Mouse (Mus musculus) spleen, postnatal 10 days (tissue): ENCODE data around the gene Thap7.
"Not testable (repeated sequence)": the region's sequence is repeated elsewhere in the genome, so short reads cannot be mapped to it uniquely, and the experiment has no call there.

Experiments used
- DNase-seq, 2 experiments: peaks; one replicate each; pipeline ENCODE4 v3.0.0; 2021 to 2022; ENCODE audit warnings: low spot score in 2 of 2

Gene Thap7

GRCm38 (mm10) chr16:17530640-17531288 is at the start of gene Thap7:
Gene Thap7, minus strand, starts transcription at chr16:17531136.
- DNase-seq, result peak; percentile 94 to 98

- no peak for DNase-seq
Observed at GRCm38 (mm10) chr16:17576825-17577215, 45.9 kb upstream of the Thap7 start.

GRCm38 (mm10) chr16:17575870-17576824 is 45.2 kb upstream of the Thap7 start:
- DNase-seq, result peak in 1 of 2 experiments; percentile 41

- no peak for DNase-seq
Observed at GRCm38 (mm10) chr16:17566186-17566585, 35.2 kb upstream of the Thap7 start.

- DNase-seq, result no peak
Observed at GRCm38 (mm10) chr16:17564771-17565170, 33.8 kb upstream of the Thap7 start.

GRCm38 (mm10) chr16:17564221-17564620 is 33.3 kb upstream of the Thap7 start:
- no peak for DNase-seq

- no peak for DNase-seq
Observed at GRCm38 (mm10) chr16:17563580-17563979, 32.6 kb upstream of the Thap7 start.

GRCm38 (mm10) chr16:17561751-17562208 is 30.8 kb upstream of the Thap7 start, which contains the start of gene P2rx6:
Gene P2rx6, plus strand, starts transcription at chr16:17561885.
- no peak for DNase-seq

GRCm38 (mm10) chr16:17561128-17561750 is 30.3 kb upstream of the Thap7 start, which contains the start of gene Lrrc74b:
Gene Lrrc74b, minus strand, starts transcription at chr16:17561247.
- DNase-seq, result no peak

GRCm38 (mm10) chr16:17559396-17560027 is 28.6 kb upstream of the Thap7 start:
- no peak for DNase-seq

- DNase-seq, result no peak
Observed at GRCm38 (mm10) chr16:17558811-17559210, 27.9 kb upstream of the Thap7 start.

- DNase-seq, result peak; percentile 62 to 77
Observed at GRCm38 (mm10) chr16:17557947-17558480, 27.1 kb upstream of the Thap7 start.

GRCm38 (mm10) chr16:17556907-17557306 is 26.0 kb upstream of the Thap7 start:
- no peak for DNase-seq

GRCm38 (mm10) chr16:17556180-17556579 is 25.2 kb upstream of the Thap7 start:
- no peak for DNase-seq

GRCm38 (mm10) chr16:17554702-17555101 is 23.8 kb upstream of the Thap7 start:
- DNase-seq, result not testable (repeated sequence)

- peak in 1 of 2 experiments; percentile 52 for DNase-seq
Observed at GRCm38 (mm10) chr16:17553910-17554685, 23.2 kb upstream of the Thap7 start.

- DNase-seq, result peak in 1 of 2 experiments; percentile 9
Observed at GRCm38 (mm10) chr16:17552837-17553236, 21.9 kb upstream of the Thap7 start.

- DNase-seq, result no peak
Observed at GRCm38 (mm10) chr16:17542632-17543031, 11.7 kb upstream of the Thap7 start.

GRCm38 (mm10) chr16:17536584-17536983 is 5.6 kb upstream of the Thap7 start:
- DNase-seq, result no peak

GRCm38 (mm10) chr16:17532676-17533329 is 1.9 kb upstream of the Thap7 start:
- no peak for DNase-seq
